Mouse (Mus musculus) NIH3T3 (cell line): ENCODE measurements at regions not wholly inside any gene's neighbourhood (a gene's known extent, or its start where the extent isn't known, plus 50 kb on each side); places are given as distances from the start of the nearest gene placed in this dataset.
"Not testable (repeated sequence)": the region's sequence is repeated elsewhere in the genome, so short reads cannot be mapped to it uniquely, and the experiment has no call there.

ENCODE experiments used
- DNase-seq: peaks from one replicate; pipeline ENCODE4 v3.0.0-alpha.2; 2012; ENCODE audit warnings: low read depth

- no peak for DNase-seq
Observed at GRCm38 (mm10) chr5:63331186-63331585, 317.7 kb upstream of the Nwd2 start.

DNA sequence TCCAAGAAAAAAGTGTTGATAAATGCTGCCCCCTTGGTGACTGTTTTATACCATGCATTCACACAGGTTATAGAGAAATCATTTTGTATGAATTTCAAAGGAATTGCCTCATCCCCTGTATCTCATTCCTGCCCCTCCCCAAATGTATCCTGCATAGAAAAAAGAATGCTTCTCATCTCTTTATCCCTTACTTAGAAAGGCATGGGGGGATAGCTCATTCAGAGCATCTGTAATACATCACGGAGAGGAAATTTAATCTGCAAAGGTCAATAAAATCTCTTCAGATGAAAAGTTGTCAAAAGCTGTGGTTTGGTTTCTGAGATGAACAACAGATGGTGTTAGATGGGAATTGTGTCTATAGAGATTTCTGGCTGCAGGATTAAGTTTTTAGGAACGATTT is 297.8 kb upstream of the Nwd2 start:
- DNase-seq, result no peak

DNA sequence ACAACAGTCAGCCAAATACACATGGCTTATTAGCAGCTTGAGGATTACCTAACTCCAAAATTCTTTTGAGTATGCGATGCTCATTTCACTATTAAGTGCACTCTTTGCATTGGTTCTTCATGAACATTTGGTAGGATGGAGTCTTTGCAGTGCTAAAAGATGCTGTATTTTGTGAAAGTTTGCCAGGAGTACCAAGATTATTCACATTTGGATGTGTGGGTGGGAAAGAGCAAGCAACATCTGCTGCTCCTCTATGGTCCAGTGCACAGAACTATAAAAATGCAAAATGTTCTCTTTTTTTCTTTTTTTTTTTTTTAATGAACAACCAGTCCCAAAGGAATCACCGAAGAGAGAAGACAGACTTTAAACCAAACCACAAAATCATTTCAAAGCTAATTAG is 256.9 kb upstream of the Nwd2 start:
- DNase-seq, result no peak

GRCm38 (mm10) chr5:63397963-63398362 is 250.9 kb upstream of the Nwd2 start:
- DNase-seq, result no peak

DNA sequence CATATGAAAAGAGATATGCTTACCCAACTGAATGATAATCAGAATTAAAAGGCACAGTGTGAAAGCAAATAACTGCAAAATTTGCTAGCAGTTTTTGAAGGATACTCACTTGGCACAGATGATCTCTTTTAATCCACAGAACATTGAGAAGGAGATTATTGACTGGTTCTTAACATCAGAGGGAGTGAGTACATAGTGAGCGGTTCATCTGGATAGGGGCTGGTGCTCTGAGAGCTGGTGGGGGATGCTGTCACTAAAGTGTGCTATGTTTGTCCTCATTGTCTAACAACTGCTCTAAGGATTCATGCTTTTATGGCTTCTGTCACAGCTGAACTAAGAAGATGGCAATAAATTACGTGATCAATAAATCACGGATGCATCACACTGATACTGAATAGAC is 218.7 kb upstream of the Nwd2 start:
- no peak for DNase-seq

DNA sequence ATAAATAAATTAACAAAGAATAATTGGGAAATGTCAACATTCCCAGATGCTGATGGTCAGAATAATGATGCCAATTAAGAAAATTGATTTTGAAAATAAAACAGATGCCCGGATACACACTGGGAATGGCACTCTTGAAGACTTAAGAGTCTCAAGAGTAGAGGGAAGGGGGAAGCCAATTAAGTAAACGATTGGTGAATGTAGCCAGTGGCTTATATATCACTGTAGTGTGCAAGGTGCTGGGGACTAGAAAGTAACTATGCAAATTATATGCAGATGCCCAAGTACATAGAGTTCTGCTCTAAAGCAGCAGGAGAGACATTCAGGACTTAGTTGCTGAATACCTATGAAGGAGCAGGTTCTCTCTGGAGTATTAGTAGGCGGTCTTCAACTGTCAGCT is 204.5 kb upstream of the Nwd2 start:
- DNase-seq, result no peak

DNA sequence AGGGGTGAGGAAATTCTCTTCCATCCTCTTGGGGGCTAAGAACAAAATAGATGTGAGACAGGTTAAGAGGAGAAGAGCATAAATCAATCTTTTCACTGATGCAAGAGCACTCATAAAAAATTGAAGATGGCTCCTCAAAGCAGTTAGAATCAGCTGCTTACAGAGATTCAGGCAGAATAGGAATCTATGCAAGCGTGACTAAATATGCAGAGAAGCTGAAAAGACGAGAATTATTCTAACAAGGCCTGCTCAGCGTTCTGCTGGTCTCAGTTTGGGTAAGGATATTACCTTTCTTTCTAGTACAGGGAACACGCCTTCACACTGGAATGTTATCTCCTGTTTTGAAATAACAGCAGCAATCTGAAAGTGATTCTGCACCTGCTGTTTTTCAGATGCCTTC is 203.7 kb upstream of the Nwd2 start:
- DNase-seq, result no peak

GRCm38 (mm10) chr5:63468526-63469268 is 180.2 kb upstream of the Nwd2 start:
- DNase-seq, result no peak

DNA sequence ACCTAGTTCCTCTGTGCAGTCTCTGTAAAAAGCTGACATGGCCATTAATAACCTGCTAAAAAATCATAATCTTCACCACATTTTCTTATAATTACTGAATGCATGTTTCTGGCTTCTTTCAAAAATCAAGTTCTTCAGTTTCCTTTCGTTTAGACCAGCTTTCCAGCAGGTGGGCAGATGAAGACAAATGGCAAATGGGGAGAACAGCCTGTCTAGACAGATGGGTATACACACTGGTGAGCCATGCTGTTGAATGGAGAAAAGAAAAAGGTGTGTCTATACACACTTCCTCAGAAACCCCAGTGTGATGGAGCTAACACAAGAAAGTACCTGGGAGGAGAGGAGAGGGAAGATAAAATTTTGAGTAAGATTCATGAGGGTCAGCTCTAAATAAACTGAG is 179.2 kb upstream of the Nwd2 start:
- no peak for DNase-seq

GRCm38 (mm10) chr5:63473163-63473562 is 175.7 kb upstream of the Nwd2 start:
- DNase-seq, result peak; percentile 3

DNA sequence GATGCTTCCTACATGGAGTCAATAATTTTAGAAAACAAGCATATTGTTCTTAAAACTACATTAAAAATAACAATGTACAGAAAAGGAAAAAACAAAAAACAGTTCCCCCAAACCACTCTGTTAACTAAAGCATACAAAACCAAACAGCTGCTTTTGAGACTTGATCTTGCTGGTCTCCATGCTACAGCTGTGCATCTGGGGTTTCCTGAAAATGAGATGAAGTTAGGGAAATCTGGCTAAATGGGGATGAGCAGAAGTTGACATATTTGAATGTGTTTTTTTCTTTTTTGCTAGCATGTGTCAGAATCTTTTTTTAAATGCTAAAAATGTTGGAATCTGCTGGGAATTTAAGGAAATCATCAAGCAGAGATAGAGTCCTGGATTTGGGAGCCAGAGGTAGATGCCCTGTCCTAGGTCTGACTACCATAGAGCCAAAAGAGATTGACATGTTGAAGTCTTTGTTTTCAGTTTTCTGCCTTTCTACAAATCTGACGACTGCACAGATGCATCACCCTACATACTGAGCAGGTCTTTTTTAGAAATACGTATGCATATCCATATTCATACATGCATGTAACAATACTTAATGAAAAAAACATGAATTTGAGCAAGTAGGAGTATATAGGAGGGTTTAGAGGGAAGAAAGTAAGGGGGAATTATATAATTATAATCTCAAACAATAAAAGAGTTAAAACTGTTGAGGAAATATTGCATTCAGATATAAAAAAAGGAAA is 172.5 kb upstream of the Nwd2 start:
- no peak for DNase-seq

- DNase-seq, result no peak
Observed at GRCm38 (mm10) chr5:63498952-63499351, 149.9 kb upstream of the Nwd2 start.

- DNase-seq, result no peak
Observed at GRCm38 (mm10) chr5:63503056-63503845, 145.7 kb upstream of the Nwd2 start.

GRCm38 (mm10) chr5:63534197-63534596 is 114.7 kb upstream of the Nwd2 start:
- DNase-seq, result no peak

DNA sequence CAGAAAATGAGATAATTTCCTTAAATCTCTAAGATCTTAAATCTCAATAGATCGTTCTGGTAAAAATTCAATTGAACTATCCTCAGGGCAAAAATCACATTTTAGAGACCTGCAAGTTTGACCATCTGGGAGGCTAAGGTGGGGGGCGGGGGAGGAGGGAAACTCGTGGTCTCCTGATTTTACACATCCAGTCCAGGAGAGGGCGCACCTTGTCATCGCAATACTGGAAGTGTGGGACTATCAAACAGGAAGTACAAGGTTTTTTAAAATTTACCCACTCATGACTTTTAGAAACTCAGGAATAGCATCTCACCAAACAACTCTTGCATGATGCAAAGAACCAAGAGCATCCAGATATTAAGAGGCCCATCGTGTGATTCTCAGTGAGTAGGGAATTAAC is 108.4 kb upstream of the Nwd2 start:
- DNase-seq, result peak; percentile 43

DNA sequence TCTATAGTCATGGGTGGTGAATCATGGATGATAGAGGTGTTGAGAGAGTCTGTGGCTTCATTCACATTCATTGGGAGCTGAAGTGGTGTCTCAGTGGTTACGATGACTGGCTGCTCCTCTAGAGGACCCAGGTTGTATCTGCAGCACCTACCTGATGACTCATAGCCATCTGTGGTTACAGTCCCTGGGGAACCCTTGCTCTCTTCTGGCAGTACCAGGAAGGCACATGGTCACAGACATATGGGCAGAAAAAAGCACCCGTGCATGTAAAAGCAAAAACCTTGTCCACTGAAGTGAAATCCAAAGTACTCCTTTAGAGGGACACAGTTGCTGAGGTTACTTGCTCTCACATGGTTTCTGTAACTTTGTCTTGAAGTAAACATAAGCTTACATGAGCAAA is 103.4 kb upstream of the Nwd2 start:
- DNase-seq, result no peak

DNA sequence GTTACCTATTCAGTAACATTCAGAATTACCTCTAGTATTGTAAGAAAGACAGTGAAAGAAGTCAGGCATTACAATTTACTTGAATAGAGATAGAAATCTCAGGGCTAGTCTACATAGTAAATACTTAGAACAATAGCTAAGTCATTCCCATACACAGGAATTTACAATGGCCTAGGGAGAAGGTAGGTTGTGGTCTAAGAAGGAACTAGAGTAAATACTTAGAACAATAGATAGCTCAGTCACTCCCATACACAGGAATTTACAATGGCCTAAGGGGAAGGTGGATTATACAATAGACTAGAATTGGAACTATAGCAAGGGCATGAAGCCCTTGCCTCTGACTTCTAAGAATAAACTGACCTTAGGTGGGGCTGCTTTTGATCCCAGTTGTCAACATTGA is 83.0 kb upstream of the Nwd2 start:
- not testable (repeated sequence) for DNase-seq

DNA sequence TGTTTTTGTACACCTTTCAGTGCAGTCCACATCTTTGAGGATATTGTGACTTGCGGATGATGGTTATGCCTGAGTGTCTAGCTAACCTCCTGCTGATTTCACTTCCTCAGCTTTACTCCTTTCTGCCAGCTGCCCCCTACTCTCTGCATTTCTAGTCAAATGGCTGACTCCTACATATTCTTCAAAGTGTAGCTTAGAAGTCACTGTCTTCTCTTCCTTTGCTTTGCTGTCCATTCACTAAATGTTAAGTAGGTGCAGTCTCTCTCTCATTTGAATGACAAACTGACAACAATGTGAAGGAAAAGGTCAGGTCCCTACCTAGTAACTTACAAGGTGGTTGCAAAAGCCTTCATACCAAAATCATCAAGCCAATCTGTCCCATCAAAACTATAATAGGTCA is 73.5 kb upstream of the Nwd2 start:
- no peak for DNase-seq

- DNase-seq, result no peak
Observed at GRCm38 (mm10) chr5:63579409-63579808, 69.5 kb upstream of the Nwd2 start.

DNA sequence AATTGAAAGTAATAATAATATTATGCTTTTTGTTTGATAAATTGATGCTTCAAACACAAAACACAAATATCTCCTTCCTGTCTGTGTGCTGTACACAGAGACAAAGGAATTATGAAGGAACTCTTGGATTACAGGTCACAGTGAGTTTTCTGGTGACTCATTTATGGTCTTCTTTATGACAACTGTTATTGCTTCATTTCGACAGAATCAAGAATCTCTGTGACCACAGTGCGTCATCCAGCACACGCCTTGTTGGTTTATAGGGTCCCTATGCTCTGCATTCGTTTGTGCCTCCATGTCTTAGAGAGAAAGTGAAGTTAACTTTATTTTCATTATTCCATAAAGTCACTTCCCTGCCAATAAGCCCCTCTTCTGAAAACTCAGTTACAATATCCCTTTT is 61.9 kb upstream of the Nwd2 start:
- DNase-seq, result no peak

- no peak for DNase-seq
Observed at GRCm38 (mm10) chr5:63587855-63588254, 61.0 kb upstream of the Nwd2 start.
